ENCODE assay signal across 8 mouse cellular contexts in the genomic region with DNA sequence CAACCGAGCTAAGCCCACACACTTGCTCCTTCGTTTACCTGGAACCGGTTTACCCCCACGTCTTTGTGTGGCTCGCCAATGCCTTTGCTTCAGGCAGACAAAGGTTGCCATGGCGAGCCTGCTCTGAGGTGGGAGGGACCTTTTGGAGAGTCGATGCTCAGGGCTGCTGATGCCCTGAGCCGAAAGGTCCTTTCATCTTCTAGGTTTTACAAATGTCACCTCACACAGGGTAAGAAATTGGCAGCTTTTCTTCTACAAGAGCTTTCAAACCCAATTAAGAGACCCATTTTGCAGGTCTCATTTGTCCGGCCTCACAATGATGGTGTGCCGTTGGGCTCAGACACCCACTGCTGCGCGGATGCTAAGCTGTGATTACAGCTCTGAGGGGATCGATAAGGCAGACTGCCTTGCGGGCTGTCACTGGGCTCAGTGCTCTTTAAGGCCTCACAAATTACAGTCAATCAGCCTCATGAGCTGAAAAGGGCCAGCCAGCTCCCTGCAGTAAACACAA. TPM values are rescaled to one million over a fixed set of nuclear protein-coding genes. Genes with fewer than 3 reads are reported as not detected.
DNase-seq lines count a peak whose midpoint lies in the region; ATAC-seq and TF ChIP-seq lines count a peak whose summit lies in the region.

No protein-coding gene starts in this region.

- H3K9me3 ChIP-seq in forebrain, embryonic 12.5 days: no peaks in the 10 kb centered on the region
- no peaks in the 10 kb centered on the region for H3K9me3 ChIP-seq in liver, embryonic 14.5 days (ENCODE audit: control insufficient read depth, low read length)

- 2% methylated on average over 14 of the region's 14 CpGs for WGBS in forebrain, embryonic 12.5 days
- 13% methylated on average over 14 of the region's 14 CpGs for WGBS in liver, embryonic 14.5 days (ENCODE audit: insufficient replicate concordance)

- peak overlapping the region; percentile 29; the same call in 1 of the 2 replicates for H3K9ac ChIP-seq in forebrain, embryonic 12.5 days
- H3K9ac ChIP-seq in liver, embryonic 14.5 days (replicated peaks): no peak overlapping the region

- peak overlapping the region; percentile 44 for H3K4me2 ChIP-seq in forebrain, embryonic 12.5 days
- H3K4me2 ChIP-seq in liver, embryonic 14.5 days (ENCODE audit: low read depth): peak overlapping the region; percentile 50

- TF ChIP-seq EP300 in liver, embryonic 14.5 days (IDR thresholded peaks at IDR 0.05; ENCODE audit: low read depth): peak; percentile 66

- DNase-seq in cerebellum, postnatal 14 days: peak; percentile 26 to 28
- no peak for DNase-seq in cerebellum, adult 9-11 months
- DNase-seq in CD4-positive, CD25-positive, alpha-beta regulatory T cell, adult 2 months (ENCODE audit: low read depth, low spot score): peak; percentile 58
- no peak for DNase-seq in liver, embryonic 14.5 days (ENCODE audit: low read depth in 3 of 3, low spot score in 3 of 3)
- no peak for DNase-seq in gastrocnemius, adult 8-10 months (ENCODE audit: low spot score in 2 of 2)
- no peak for DNase-seq in adrenal gland, postnatal 4 days (ENCODE audit: low spot score in 2 of 2)
- no peak for DNase-seq in gastrocnemius, adult 18-20 months (ENCODE audit: low spot score)

- H3K4me1 ChIP-seq in forebrain, embryonic 12.5 days: peaks cover 30% of the 10 kb centered on the region
- H3K4me1 ChIP-seq in liver, embryonic 14.5 days (replicated peaks; ENCODE audit: control insufficient read depth in 2 of 2, insufficient read depth in 2 of 2, low read length in 1 of 2): peaks cover 0 to 9% of the 10 kb centered on the region in 2 experiments; a peak in 3 of 4 replicates

- no peak for TF ChIP-seq CTCF in liver, embryonic 14.5 days (IDR thresholded peaks at IDR 0.05; ENCODE audit: low read depth)

- peak; percentile 93 for ATAC-seq in forebrain, embryonic 12.5 days (ENCODE audit: low FRiP score)
- ATAC-seq in liver, embryonic 14.5 days (ENCODE audit: insufficient read depth): peak; percentile 78

- H3K27me3 ChIP-seq in forebrain, embryonic 12.5 days: no peaks in the 10 kb centered on the region
- H3K27me3 ChIP-seq in liver, embryonic 14.5 days (ENCODE audit: control insufficient read depth, insufficient read depth, low read length): no peaks in the 10 kb centered on the region

- H3K27ac ChIP-seq in forebrain, embryonic 12.5 days: peak overlapping the region; percentile 92
- H3K27ac ChIP-seq in liver, embryonic 14.5 days: no peak overlapping the region

- peak overlapping the region; percentile 13 for H3K4me3 ChIP-seq in forebrain, embryonic 12.5 days (replicated peaks)
- no peak overlapping the region for H3K4me3 ChIP-seq in liver, embryonic 14.5 days (ENCODE audit: insufficient read depth in 1 of 2, low read depth in 2 of 2, low read length in 2 of 2)

- no peaks in the 10 kb centered on the region for H3K36me3 ChIP-seq in forebrain, embryonic 12.5 days (replicated peaks)
- no peaks in the 10 kb centered on the region for H3K36me3 ChIP-seq in liver, embryonic 14.5 days (replicated peaks; ENCODE audit: control insufficient read depth, insufficient read depth, low read depth)

RNA-seq across cellular contexts. Expression of a gene that starts 29.9 kb away (rescaled TPM):
- 7.3 and 7.7 TPM in 2 replicates for polyA plus RNA-seq in forebrain, embryonic 12.5 days (2016; fragmentation: Nextera tagmentation; extraction: Ambion mirVana)
- polyA plus RNA-seq in liver, embryonic 14.5 days (2012; rRNA removed): 3.0 and 4.3 TPM in 2 replicates
- polyA plus RNA-seq in liver, embryonic 14.5 days (2014; fragmentation: Nextera tagmentation; extraction: Ambion mirVana): 7.4 and 8.2 TPM in 2 replicates
- total RNA-seq in gastrocnemius, adult 8-10 months (2022): under 1 TPM; 0.40 to 0.85 (median 0.70) TPM
- total RNA-seq in adrenal gland, postnatal 4 days (2021): 100 to 1,000 TPM; 112 to 114 TPM
- under 1 TPM; 0.66 to 0.71 TPM for total RNA-seq in gastrocnemius, adult 18-20 months (2021)

RNA-seq across cellular contexts. Expression of a gene that starts 59.3 kb away (rescaled TPM):
- 76.3 and 80.5 TPM in 2 replicates for polyA plus RNA-seq in forebrain, embryonic 12.5 days (2016; fragmentation: Nextera tagmentation; extraction: Ambion mirVana)
- polyA plus RNA-seq in liver, embryonic 14.5 days (2012; rRNA removed): 23.2 and 32.2 TPM in 2 replicates
- 102 and 110 TPM in 2 replicates for polyA plus RNA-seq in liver, embryonic 14.5 days (2014; fragmentation: Nextera tagmentation; extraction: Ambion mirVana)
- under 1 TPM; 0.19 to 0.88 (median 0.29) TPM for total RNA-seq in gastrocnemius, adult 8-10 months (2022)
- 10 to 100 TPM; 17.9 to 18.2 TPM for total RNA-seq in adrenal gland, postnatal 4 days (2021)
- total RNA-seq in gastrocnemius, adult 18-20 months (2021): under 1 TPM; 0.14 to 0.18 TPM

Comparison
In these comparisons a context has a peak if more than half of its experiments do, and no peak if none do; other contexts are left out.
1. DNase-seq: peak in cerebellum, postnatal 14 days (2 of 2) and CD4-positive, CD25-positive, alpha-beta regulatory T cell, adult 2 months (single experiment); none in cerebellum, adult 9-11 months (single experiment), liver, embryonic 14.5 days (0 of 3), gastrocnemius, adult 8-10 months (0 of 2), adrenal gland, postnatal 4 days (0 of 2) and gastrocnemius, adult 18-20 months (single experiment).
2. RNA of a gene that starts 29.9 kb away (total RNA-seq): 112 to 114 TPM in adrenal gland, postnatal 4 days; 0.40 to 0.85 TPM in gastrocnemius, adult 8-10 months and 0.66 to 0.71 TPM in gastrocnemius, adult 18-20 months; every median in the first group is over 10 times any median in the second.
3. RNA of a gene that starts 59.3 kb away (total RNA-seq): 17.9 to 18.2 TPM in adrenal gland, postnatal 4 days; 0.19 to 0.88 TPM in gastrocnemius, adult 8-10 months and 0.14 to 0.18 TPM in gastrocnemius, adult 18-20 months; every median in the first group is over 10 times any median in the second.